Mouse (Mus musculus) 3134 (cell line): ENCODE results near the gene Dtx3.

Source experiments
- DNase-seq: peaks from one replicate; pipeline ENCODE4 v3.0.0-alpha.2; 2011; ENCODE audit warnings: low spot score; ENCODE audit not compliant: insufficient read length; ENCODE audit errors: extremely low read depth

Dtx3 gene

DNA sequence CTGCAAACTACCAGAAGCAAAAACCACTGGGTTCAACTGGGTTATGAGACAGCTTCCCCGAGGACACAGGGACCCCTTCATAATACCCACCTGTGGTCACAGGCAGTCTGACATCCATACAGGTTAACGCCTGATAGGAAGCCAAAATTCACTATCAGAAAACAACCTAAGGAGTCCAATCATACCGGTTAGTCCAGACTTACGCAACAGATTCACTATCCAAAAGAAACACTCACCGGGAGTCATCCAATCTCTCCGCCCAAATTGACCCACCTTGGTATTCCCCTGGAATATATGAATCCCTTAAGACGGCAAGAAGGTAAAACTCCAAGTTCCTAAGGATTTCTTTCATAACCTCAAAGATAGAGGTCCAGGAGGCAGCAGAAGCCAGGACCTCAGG, 51.0 kb downstream of the Dtx3 start:
- DNase-seq: no peak

DNA sequence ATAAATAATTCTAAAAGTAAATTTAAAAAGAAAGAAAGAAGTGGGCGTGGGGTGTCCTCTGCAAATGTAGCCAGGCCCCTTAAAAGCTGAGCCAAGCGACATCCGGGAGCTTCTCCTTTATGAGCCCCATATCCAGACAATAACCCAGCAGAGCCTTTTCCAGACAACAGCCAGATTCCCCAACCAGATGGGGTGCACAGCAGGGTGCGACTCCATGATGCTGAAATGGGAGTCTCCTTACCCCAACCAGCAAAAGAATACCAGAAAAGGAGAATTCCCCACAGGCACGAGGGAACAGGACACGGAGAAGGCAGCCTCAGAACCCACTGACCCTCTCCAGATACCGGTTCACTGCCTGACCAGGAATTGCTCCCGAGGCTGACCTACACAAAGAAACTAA, 52.3 kb downstream of the Dtx3 start:
- DNase-seq: no peak

DNA sequence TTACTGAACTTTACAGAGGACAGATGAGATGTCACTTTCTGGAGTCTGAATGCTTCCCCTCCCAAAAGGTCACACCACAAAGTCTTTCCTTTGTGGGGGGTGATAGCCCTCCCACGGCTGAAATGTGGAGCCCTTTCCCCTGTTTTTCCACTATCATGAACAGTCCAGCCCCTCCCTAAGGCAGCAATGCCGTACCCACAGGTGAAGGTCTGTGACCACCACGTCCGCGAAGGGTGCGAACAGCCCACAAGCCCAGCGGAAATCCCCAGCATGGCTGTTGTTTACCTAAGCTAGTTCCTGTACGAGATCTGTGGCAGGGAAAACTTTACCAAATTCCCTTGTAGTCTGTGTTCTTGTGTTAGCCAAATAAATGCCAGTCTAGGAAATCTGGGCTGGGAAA, 54.0 kb downstream of the Dtx3 start:
- DNase-seq: no peak

- no peak for DNase-seq
Observed at GRCm38 (mm10) chr10:127140971-127141370, 54.6 kb downstream of the Dtx3 start.
